Mouse (Mus musculus) cerebellum, adult 18-20 months (tissue): ENCODE results near the gene Pcnx4.
"Not testable (repeated sequence)": the region's sequence is repeated elsewhere in the genome, so short reads cannot be mapped to it uniquely, and the experiment has no call there.

ENCODE experiments used
- DNase-seq, 2 experiments: peaks; one replicate each; pipeline ENCODE4 v3.0.0; 2021

Gene Pcnx4

GRCm38 (mm10) chr12:72536021-72536597 lies at the start of gene Pcnx4:
Pcnx4 (plus strand) TSS chr12:72536383.
- peak; percentile 94 to 98 for DNase-seq

DNA sequence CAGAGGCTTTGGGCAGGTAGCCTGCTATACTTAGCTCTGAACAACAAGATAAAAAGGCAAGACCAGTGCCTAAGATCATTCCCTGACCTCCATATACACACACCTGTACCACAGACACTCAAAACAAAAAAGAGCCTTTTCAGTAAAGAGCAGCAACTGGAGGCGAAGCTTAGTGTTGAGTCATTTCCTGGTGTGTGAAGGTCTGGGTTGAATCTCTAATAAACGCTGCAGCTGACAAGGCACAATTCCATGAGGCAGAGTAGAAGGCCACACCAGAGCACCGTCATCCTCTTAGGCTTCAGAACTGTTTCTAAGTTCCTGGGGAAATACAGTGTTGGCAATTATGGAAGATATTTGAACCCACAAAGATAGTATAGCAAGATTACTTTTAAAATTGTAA lies 48.7 kb upstream of the Pcnx4 start:
- no peak for DNase-seq

DNA sequence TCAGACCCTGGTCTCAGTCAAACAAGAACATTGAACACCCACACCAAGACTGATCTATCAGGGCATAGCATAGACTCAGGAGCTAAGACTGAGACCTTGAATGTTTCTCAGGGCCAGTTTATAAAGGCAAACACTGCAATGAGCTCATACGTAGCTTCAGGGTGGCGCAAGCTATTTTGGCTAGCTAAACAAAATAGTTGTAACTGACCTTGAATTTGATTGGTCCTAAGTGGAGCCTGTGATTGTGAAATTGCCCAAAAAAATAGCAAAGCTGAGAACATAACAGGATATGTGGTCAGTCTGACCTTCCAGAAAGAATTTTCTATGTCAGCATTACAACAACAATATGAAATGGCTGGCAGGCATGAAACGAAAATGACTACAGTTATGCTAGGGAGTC lies 46.2 kb upstream of the Pcnx4 start:
- DNase-seq, result no peak

DNA sequence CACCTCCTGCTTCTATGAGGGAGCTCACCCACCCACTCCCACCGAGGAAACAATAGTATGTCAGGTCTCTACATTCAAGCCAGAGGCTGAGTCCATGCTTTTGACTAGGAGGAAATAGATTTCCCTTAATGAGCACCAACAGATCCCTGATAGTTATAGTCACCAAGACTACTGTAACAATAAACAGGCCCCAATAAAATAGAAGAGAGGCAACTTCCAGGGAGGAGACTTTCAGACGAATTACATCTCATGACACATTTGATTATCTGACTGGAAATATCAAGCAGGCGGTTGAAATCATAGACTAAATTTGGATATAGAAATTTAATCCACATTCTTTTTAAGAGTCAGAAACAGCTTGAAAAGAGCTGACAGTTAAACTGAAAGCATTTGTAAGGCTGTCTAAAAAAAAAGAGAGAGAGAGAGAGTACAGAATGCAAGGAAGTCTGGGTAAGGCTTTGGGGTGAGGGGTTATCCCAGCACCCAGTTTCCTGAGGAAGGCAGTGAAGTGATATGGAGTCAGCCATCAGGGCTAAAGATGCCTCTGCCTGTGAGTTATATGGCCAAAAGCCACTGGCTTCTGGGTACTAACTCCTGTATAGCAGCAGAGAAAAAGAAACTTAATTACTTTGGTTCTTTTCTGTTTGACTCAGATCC lies 45.0 kb upstream of the Pcnx4 start:
- no peak for DNase-seq

DNA sequence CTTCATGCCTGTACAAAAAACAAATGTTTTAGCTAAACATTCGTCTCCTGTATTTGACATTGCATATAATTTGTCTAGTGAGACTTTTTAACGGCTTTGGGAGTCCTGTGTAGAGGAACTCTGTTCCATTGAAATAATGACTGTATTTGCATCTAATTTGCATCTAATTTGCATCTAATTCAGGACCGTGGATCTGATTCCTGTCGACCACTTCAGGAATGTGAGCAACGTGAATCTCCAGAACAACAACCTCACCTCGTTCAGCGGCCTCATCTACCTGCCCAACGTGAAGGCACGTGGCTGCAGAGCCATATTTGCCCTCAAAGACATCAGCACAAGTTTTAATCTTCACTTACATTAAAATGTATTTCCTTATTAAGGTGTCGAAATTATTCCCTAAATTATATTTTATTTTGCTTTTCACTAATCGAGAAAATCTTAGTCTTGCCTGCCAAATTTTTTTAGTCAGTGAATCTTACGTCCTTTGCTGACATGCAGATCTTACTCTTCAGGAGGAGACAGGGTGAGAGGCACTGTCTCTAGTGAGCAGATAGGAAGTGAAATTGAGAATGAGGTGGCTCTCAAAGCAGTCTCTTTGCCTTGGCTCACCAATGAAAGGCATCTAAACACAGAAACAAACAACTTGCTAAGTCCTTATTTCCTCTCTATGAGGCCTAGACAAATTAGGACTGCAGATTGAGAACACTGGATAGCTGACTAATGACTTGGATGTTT lies 39.1 kb upstream of the Pcnx4 start:
- DNase-seq, result no peak

DNA sequence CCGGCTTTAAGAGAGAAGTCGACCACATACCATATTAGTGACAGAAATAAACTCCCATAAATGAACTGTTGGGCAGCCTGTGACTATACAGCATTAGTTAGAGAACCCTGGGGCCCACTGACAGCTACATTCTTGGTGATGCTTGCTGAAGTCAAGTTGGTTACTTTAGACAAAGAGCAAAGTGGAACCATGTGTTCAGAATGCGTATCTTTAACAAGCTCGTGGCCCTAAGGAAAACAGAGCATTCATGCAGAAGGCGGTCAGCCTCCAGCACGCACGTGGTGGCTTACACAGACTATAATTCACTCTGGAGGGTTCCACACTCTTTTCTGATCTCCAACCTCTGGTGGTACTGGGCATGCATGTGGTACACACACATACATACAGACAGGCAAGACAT lies 26.6 kb upstream of the Pcnx4 start:
- DNase-seq, result no peak

DNA sequence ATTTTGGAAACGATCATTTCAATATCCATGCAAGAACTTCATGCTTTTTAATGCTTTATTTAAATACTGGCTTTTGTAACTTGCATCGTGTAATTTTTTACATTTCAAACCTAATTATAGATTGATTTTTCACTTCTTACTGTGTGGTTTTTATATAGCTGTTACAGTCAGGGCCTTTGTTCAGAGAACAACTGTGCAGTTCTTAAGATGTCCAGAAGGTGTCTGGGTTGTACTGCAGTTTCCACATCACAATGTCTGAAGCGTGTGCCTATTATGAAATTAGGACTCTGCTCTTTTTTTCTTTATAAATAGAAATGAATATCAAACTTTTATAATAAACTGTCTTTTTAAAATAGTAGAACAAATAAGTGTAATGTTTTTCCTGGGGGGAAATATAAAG lies 20.7 kb upstream of the Pcnx4 start:
- DNase-seq, result no peak

- no peak for DNase-seq
Observed at GRCm38 (mm10) chr12:72518114-72518728, 18.0 kb upstream of the Pcnx4 start.

DNA sequence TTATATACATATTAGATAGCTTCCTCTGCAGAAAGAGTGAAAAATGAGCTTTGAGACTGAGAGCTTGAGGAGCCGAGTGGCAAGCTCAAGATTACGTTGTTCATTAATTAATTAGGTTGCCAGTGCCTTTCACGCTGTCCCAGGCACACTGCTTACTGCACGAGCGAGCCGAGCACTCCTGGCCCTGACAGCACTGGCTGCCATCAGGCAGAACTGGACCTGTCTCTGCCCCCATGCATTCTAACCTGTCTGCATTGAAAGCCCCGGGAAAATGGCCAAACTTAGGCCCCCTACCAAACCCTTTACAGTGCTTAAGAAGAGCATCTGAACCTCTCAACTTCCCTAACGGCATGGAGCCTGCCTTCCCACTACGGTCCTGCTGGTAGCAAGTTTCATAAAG lies 16.8 kb upstream of the Pcnx4 start:
- DNase-seq, result no peak

GRCm38 (mm10) chr12:72519855-72520254 lies 16.3 kb upstream of the Pcnx4 start:
- no peak for DNase-seq

DNA sequence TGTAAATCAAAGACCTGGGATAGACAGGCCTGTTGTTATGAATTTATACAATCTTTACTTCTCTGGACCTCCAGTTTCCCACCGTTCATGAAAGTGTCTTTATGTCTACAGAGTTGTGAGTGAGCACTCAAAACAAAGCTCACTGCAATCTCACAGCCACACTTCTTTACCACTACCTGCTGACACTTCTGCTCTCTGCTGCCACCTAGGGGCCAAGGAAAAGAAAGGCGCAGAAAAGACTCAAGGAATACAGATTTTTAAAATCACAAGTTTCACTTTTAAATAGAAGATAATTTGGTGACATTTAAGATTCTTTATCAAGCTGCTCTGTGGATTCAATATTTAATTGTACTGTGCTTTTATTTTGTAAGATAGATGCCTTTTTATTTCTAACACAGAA lies 15.5 kb upstream of the Pcnx4 start:
- peak; percentile 55 to 77 for DNase-seq

DNA sequence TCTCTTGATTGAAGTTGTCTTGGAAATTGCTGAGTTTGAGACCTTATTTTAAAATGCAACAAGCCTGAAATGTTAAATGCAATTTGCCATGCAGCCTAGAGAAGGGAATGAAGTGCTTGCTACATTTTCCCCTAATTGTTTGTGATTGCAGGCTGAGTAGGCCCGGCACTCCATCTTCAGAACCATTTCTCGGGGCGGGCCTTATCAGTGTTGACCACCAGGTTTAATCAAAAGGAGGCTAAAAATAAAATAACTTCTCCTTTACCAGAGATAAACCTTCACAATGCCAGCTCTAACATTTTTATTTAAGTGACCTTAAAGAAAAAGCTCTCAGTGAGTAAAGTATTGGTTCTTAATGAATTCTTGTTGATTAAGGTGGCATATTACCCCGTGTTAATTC lies 10.6 kb upstream of the Pcnx4 start:
- no peak for DNase-seq

DNA sequence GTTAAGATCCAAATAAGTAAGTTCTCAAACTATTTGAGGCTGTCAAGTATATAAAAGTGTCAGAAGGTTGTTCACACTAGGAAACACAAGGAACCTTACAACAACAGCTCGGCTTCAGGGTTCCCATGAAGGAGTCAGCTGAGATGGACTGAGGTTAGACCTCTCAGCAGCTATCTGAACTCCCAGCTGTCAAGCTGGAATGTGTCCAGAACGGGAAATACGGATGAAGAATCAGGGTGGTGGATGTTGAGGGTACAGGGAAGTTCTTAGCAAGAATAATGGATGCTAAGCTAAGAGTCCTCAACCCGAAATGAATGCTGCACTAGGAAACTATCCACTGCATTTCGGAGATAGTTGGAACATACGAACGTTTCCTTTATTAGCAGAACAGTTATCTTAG lies 3.9 kb upstream of the Pcnx4 start:
- no peak for DNase-seq

- no peak for DNase-seq
Observed at GRCm38 (mm10) chr12:72533986-72534385, 2.2 kb upstream of the Pcnx4 start.

- DNase-seq, result peak in 1 of 2 experiments; percentile 32
Observed at GRCm38 (mm10) chr12:72535599-72535998, 584 bp upstream of the Pcnx4 start.

DNA sequence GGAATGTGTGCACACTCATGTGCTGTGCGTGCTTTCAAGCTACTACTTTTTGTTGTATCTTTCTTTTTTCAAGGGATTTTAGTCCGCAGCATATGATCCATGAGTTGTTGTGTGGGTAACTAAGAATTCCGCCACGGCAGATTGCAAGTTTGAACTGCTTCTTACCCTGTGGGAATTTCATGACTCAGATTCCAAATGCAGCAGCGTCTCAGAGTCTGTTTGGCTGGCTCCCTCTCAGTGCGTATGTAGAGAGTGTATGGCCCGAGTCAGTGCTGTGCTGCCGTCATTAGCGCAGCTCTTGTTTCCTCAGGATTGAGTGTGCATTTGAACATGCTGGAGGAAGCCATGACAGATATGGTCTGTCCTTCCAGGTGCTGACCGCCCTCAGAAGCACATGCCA lies 2.4 kb downstream of the Pcnx4 start:
- no peak for DNase-seq

GRCm38 (mm10) chr12:72554347-72554746 lies 18.2 kb downstream of the Pcnx4 start:
- DNase-seq, result no peak

DNA sequence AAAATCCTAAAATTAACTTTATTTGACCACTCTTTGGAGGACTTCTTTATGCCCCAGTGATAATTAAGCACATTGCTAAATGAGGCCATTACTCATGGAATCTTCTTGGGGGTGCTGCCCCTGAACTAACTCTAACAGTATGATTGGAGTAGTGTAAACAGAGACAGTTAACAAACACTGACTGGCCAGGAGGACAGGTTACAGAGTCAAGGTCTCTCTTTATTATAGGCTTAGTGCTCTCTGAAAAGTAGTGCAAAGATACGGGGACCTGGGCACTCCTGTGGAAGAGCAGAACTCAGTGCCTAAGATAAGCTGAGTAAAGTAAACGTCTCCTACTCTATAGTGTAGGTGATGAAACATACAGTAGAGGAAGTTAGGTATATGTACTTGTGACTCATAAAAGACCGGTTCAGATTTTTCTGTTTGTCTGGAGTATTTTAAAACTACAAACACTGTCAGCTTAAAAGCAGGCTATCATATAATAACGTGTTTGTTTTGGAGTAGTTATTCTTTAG lies 28.2 kb downstream of the Pcnx4 start:
- DNase-seq, result no peak

DNA sequence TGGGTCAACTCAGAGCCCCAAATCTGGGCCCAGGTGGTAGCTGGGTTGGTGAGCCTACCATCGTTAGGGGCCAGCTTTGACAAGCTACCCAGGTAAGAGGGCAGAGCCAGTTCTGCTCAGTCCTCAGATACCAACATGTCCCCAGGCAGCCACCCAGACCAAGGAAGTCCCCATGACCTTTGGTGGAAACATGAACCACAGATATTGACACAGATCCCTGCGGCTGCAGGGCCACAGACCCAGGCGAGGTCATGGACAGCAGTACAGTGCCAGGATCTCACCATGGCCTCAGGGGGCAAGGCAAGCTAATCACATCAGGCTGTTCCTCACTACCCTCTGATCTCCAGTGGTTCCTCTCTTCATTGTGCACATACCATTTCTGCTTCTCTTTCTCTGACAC lies 45.8 kb downstream of the Pcnx4 start:
- no peak for DNase-seq

DNA sequence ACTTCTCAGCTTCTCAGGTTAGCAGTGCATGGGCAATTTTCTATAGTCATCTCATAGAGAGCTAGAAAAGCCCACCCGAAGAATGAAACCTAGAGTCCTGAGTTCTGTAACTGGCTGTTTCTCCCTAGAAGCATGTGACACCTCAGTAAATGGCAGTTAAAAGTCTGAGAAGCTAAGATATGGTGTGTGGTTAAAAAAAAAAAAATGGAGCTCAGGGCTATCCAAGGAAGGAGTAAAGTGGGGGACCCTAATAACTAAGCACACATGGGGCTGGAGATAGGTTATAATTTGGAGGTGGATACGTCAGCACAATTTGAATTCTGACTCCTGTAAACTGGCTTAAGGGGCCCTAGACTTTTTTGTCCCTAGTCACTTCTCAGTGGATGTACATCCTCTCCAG lies 46.9 kb downstream of the Pcnx4 start:
- no peak for DNase-seq

GRCm38 (mm10) chr12:72585339-72585738 lies 49.2 kb downstream of the Pcnx4 start:
- no peak for DNase-seq

DNA sequence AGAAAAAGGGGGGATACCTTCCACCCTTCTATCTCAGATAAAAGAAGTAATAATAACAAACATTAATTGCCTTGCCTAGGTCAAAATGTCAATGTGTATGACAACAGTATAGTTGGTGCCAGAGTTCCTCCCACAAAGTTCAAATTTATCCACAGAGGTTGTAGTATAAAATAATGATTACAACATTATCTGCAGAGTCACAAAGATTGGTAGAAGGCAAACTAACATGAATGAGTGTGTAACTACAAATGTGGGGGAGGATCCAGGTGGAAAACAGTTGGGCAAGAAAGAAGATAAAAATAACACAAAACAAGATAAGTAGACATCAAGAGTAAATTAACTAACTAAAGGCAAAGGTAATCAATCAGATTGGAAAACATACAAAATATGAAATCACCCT lies 56.8 kb downstream of the Pcnx4 start:
- no peak for DNase-seq

DNA sequence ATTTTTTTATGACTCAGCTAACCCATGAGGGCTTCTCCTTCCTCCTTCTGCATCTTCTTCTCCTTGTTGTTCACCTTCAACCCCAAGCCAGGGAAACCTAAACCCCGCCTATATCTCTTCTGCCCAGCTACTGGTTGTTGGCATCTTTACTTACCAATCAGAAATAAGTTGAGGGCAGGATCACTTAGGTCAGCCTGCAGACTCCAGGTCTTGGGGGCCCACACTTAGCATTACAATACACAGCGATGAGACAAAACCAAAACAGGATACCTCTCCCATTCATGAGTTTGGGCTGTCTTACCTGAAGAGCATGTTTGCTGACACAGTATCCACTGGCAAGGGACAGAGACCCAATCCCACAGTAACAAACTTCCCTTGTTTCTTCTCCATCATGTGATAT lies 57.8 kb downstream of the Pcnx4 start:
- DNase-seq, result no peak

- DNase-seq, result not testable (repeated sequence)
Observed at GRCm38 (mm10) chr12:72598731-72599130, 62.5 kb downstream of the Pcnx4 start.
